Mouse (Mus musculus): ENCODE measurements around the gene Pwp2.

- TF ChIP-seq MAX (IDR thresholded peaks at IDR 0.05) (no peak), CTCF (IDR thresholded peaks at IDR 0.05; ENCODE audit: control insufficient read depth, insufficient read depth, insufficient read length) (no peak), MYOD1 (IDR thresholded peaks at IDR 0.05; ENCODE audit: control insufficient read depth, insufficient read length, low read depth) (no peak), MYOG (IDR thresholded peaks at IDR 0.05; ENCODE audit: control insufficient read depth, extremely low read depth, insufficient read length) (no peak), CEBPB (IDR thresholded peaks at IDR 0.05; ENCODE audit: low read depth) (no peak)
These were observed 44.7 kb downstream of the Pwp2 start for GRCm38 (mm10) chr10:78140251-78140600.
